30 mouse cellular contexts compared by ENCODE assay signal in the genomic region with DNA sequence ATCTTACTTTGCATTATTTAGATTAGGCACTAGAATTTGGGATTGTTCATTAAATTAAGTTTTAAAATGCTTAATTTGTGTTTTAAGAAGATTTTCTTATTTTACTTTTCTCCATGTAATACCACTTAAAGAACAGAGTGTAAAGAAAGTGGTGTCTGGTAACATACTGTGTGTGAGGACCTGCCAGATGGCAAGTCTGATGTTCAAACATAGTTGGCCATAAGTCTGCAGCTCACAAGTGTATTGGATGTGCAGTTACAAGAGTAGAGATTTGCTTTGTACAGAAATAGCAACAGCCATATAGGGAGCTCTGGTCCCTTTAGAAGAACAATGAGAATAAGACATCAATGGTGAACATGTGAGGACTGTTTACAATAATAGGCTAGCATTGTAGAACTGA. TPM values are rescaled to one million over a fixed set of nuclear protein-coding genes. Genes with fewer than 3 reads are reported as not detected.
DNase-seq lines count a peak whose midpoint lies in the region; ATAC-seq and TF ChIP-seq lines count a peak whose summit lies in the region.
"Had no signal": no experiment of that assay in that cellular context is flagged by ENCODE, and none has a peak within 500 bp of the region (broad histone marks: within the 10 kb centered on the region; RNA-seq: fewer than 3 reads in every experiment).

No protein-coding gene starts in this region.

- H3K27ac ChIP-seq in forebrain, embryonic 13.5 days = no peak overlapping the region
- no peak overlapping the region for H3K27ac ChIP-seq in forebrain, embryonic 12.5 days
- no peak overlapping the region for H3K27ac ChIP-seq in gastrocnemius, adult 2 months
- H3K27ac ChIP-seq: hindbrain, embryonic 13.5 days; kidney, postnatal 0 days; limb, embryonic 13.5 days; lung, embryonic 15.5 days; neural tube, embryonic 12.5 days; stomach, embryonic 15.5 days had no signal

- H3K27me3 ChIP-seq in forebrain, embryonic 13.5 days = no peaks in the 10 kb centered on the region
- no peaks in the 10 kb centered on the region for H3K27me3 ChIP-seq in forebrain, embryonic 12.5 days
- H3K27me3 ChIP-seq: CH12.LX; heart, embryonic 12.5 days; hindbrain, embryonic 13.5 days; limb, embryonic 13.5 days; lung, embryonic 15.5 days; neural tube, embryonic 12.5 days; stomach, embryonic 15.5 days had no signal

- TF ChIP-seq CTCF in gastrocnemius, adult 2 months (IDR thresholded peaks at IDR 0.05) = no peak

- H3K4me3 ChIP-seq in forebrain, embryonic 13.5 days = no peak overlapping the region
- no peak overlapping the region for H3K4me3 ChIP-seq in forebrain, embryonic 12.5 days (replicated peaks)
- H3K4me3 ChIP-seq in gastrocnemius, adult 2 months = no peak overlapping the region
- H3K4me3 ChIP-seq: heart, adult 2 months; heart, embryonic 12.5 days; hindbrain, embryonic 13.5 days; limb, embryonic 13.5 days; lung, embryonic 15.5 days; neural tube, embryonic 12.5 days; stomach, embryonic 15.5 days had no signal

- intact Hi-C loops in gastrocnemius, adult 2 months (cut with DNase I) = no loop called here

- DNase-seq in layer of hippocampus, adult 11-12 months (ENCODE audit: low spot score) = peak; percentile 39
- no peak for DNase-seq in layer of hippocampus, adult 9-10 months (ENCODE audit: low spot score)
- peak; percentile 37 for DNase-seq in right cerebral cortex, adult 18-20 months
- DNase-seq in right cerebral cortex, postnatal 25 days = no peak
- no peak for DNase-seq in gastrocnemius, adult 2 months
- DNase-seq: adrenal gland, adult 2 months; adrenal gland, postnatal 36 days; cerebellum, adult 11 months; cerebellum, adult 9-10 months; cerebellum, postnatal 36 days; heart, adult 2 months; heart, postnatal 4 days; kidney, adult 8-10 months; kidney, postnatal 4 days; lung, postnatal 36 days had no signal

- H3K36me3 ChIP-seq in forebrain, embryonic 13.5 days (ENCODE audit: poor library complexity, severe bottlenecking) = no peaks in the 10 kb centered on the region
- H3K36me3 ChIP-seq in forebrain, embryonic 12.5 days (replicated peaks) = no peaks in the 10 kb centered on the region
- H3K36me3 ChIP-seq: heart, embryonic 12.5 days; hindbrain, embryonic 13.5 days; limb, embryonic 13.5 days; lung, embryonic 15.5 days; neural tube, embryonic 12.5 days; stomach, embryonic 15.5 days had no signal

- no peaks in the 10 kb centered on the region for H3K9me3 ChIP-seq in forebrain, embryonic 13.5 days (replicated peaks)
- H3K9me3 ChIP-seq in forebrain, embryonic 12.5 days = no peaks in the 10 kb centered on the region
- H3K9me3 ChIP-seq: heart, embryonic 12.5 days; hindbrain, embryonic 13.5 days; limb, embryonic 13.5 days; lung, embryonic 15.5 days; neural tube, embryonic 12.5 days; stomach, embryonic 15.5 days had no signal

- no peaks in the 10 kb centered on the region for H3K4me1 ChIP-seq in forebrain, embryonic 13.5 days
- no peaks in the 10 kb centered on the region for H3K4me1 ChIP-seq in forebrain, embryonic 12.5 days
- H3K4me1 ChIP-seq: heart, embryonic 12.5 days; hindbrain, embryonic 13.5 days; lung, embryonic 15.5 days; neural tube, embryonic 12.5 days; stomach, embryonic 15.5 days had no signal

- ATAC-seq in forebrain, embryonic 13.5 days = peak; percentile 50; the same call in 1 of the 2 replicates
- ATAC-seq in forebrain, embryonic 12.5 days (ENCODE audit: low FRiP score) = no peak
- ATAC-seq: activated CD4-positive, CD25-positive, alpha-beta regulatory T cell, adult 4 months; intestine, embryonic 16.5 days; midbrain, embryonic 16.5 days had no signal

- H3K9ac ChIP-seq in forebrain, embryonic 13.5 days = no peak overlapping the region
- H3K9ac ChIP-seq in forebrain, embryonic 12.5 days = no peak overlapping the region
- H3K9ac ChIP-seq: heart, embryonic 12.5 days; hindbrain, embryonic 13.5 days; limb, embryonic 13.5 days; lung, embryonic 15.5 days; neural tube, embryonic 12.5 days; stomach, embryonic 15.5 days had no signal

- H3K4me2 ChIP-seq in forebrain, embryonic 13.5 days = no peak overlapping the region
- no peak overlapping the region for H3K4me2 ChIP-seq in forebrain, embryonic 12.5 days
- H3K4me2 ChIP-seq: heart, embryonic 12.5 days; hindbrain, embryonic 13.5 days; limb, embryonic 13.5 days; liver, embryonic 11.5 days; lung, embryonic 15.5 days; midbrain, embryonic 11.5 days; neural tube, embryonic 12.5 days; stomach, embryonic 15.5 days had no signal

RNA-seq across cellular contexts. Expression of a gene that starts 15.0 kb away (rescaled TPM):
- polyA plus RNA-seq in forebrain, embryonic 13.5 days (2015; fragmentation: Nextera tagmentation; extraction: Ambion mirVana) = 18.6 and 24.0 TPM in 2 replicates
- 16.4 and 22.3 TPM in 2 replicates for polyA plus RNA-seq in forebrain, embryonic 12.5 days (2016; fragmentation: Nextera tagmentation; extraction: Ambion mirVana)
- 1 to 10 TPM in 1 of 2 experiments, under 1 TPM in 1; 0.98 to 1.6 TPM for total RNA-seq in gastrocnemius, adult 2 months (2021)

Comparison
In these comparisons a context has a peak if more than half of its experiments do, and no peak if none do; other contexts are left out.
1. DNase-seq: peak in layer of hippocampus, adult 11-12 months (single experiment) and right cerebral cortex, adult 18-20 months (single experiment); none in layer of hippocampus, adult 9-10 months (single experiment), right cerebral cortex, postnatal 25 days (single experiment) and gastrocnemius, adult 2 months (single experiment).